Mouse (Mus musculus) liver, embryonic 11.5 days (tissue): ENCODE measurements around the gene Gm45021. TPM values are rescaled to one million over a fixed set of nuclear protein-coding genes. Genes with fewer than 3 reads are reported as not detected.
A peak's percentile ranks its signal among the peaks of the same experiment; 100 is the strongest.
"Not testable (repeated sequence)": the region's sequence is repeated elsewhere in the genome, so short reads cannot be mapped to it uniquely, and the experiment has no call there.

Experiments used
- ATAC-seq: fragments of 200-750 bp; cut with Nextera tagmentation; replicated peaks from 2 replicates; pipeline ENCODE4 v1.8.0; 2017; ENCODE audit warnings: moderate number of reproducible peaks, mild to moderate bottlenecking, moderate TSS enrichment, moderate library complexity; ENCODE audit not compliant: low FRiP score
- DNase-seq: peaks from one replicate; pipeline ENCODE4 v3.0.0-alpha.2; 2017; ENCODE audit warnings: low spot score
- H3K27ac ChIP-seq: fragments of 300-500 bp; sonication (generic); 2 replicates; pipeline ENCODE4 v1.5.1; 2014; ENCODE audit warnings: mild to moderate bottlenecking, low read depth, low read length, control low read depth
- H3K27me3 ChIP-seq: fragments of 300-500 bp; sonication (generic); replicated peaks from 2 replicates; pipeline ENCODE4 v1.6.1; 2014; ENCODE audit warnings: low read length, mixed read lengths; ENCODE audit not compliant: control insufficient read depth, insufficient read depth
- H3K36me3 ChIP-seq: fragments of 300-500 bp; sonication (generic); 2 replicates; pipeline ENCODE4 v1.6.1; 2014; ENCODE audit warnings: mild to moderate bottlenecking, low read length, moderate library complexity, mixed read lengths; ENCODE audit not compliant: control insufficient read depth, insufficient read depth
- H3K4me1 ChIP-seq: fragments of 300-500 bp; sonication (generic); replicated peaks from 2 replicates; pipeline ENCODE4 v1.6.1; 2014; ENCODE audit warnings: low read length, mixed read lengths; ENCODE audit not compliant: control insufficient read depth, insufficient read depth
- H3K4me2 ChIP-seq: fragments of 300-500 bp; sonication (generic); 2 replicates; pipeline ENCODE4 v1.6.1; 2014; ENCODE audit warnings: mild to moderate bottlenecking, control low read depth, moderate library complexity
- H3K4me3 ChIP-seq: fragments of 300-500 bp; sonication (generic); 2 replicates; pipeline ENCODE4 v1.5.1; 2014; ENCODE audit warnings: low read depth, low read length, control low read depth
- H3K9ac ChIP-seq: fragments of 300-500 bp; sonication (generic); 2 replicates; pipeline ENCODE4 v1.6.1; 2014; ENCODE audit warnings: low read depth, low read length, control low read depth
- H3K9me3 ChIP-seq: fragments of 300-500 bp; sonication (generic); 2 replicates; pipeline ENCODE4 v1.6.1; 2016; ENCODE audit warnings: low read length, inconsistent platforms, mixed read lengths; ENCODE audit not compliant: control insufficient read depth
- WGBS: fragments of 180-500 bp; shearing (Covaris S2); extraction: QIAGEN DNeasy Blood & Tissue Kit; methylation state at CpG from one replicate; pipeline ENCODE4 v1.1.7; 2014; 5-methylcytosine and 5-hydroxymethylcytosine counted together
- polyA plus RNA-seq: library from polyadenylated mRNA; unstranded; fragments of >200 nt; fragmentation: Nextera tagmentation; extraction: Ambion mirVana; gene quantifications from 2 replicates; pipeline ENCODE4 v1.2.1, GENCODE M21; 2014

Gm45021 gene
- polyA plus RNA-seq, 1 experiment from 2014 or later = not detected

- 80% methylated on average over 5 of the region's 5 CpGs for WGBS
- no peak overlapping the region for H3K9ac ChIP-seq
- DNase-seq (no peak), ATAC-seq (no peak)
- H3K9me3 ChIP-seq = no peaks in the 10 kb centered on the region
- H3K27ac ChIP-seq = no peak overlapping the region
- no peak overlapping the region for H3K4me2 ChIP-seq
- H3K4me1 ChIP-seq = no peaks in the 10 kb centered on the region
- H3K4me3 ChIP-seq = no peak overlapping the region
- no peaks in the 10 kb centered on the region for H3K27me3 ChIP-seq
- H3K36me3 ChIP-seq = peaks cover 9% of the 10 kb centered on the region
Measured at GRCm38 (mm10) chr6:48614756-48615155, 25.3 kb downstream of the Gm45021 start.

- Histone ChIP-seq H3K4me1 (no peaks in the 10 kb centered on the region), H3K36me3 (peaks cover 11% of the 10 kb centered on the region), H3K9ac (no peak overlapping the region), H3K4me2 (no peak overlapping the region), H3K27me3 (no peaks in the 10 kb centered on the region), H3K9me3 (no peaks in the 10 kb centered on the region), H3K4me3 (no peak overlapping the region), H3K27ac (no peak overlapping the region)
- DNase-seq (no peak), ATAC-seq (no peak)
- 89% methylated on average over 30 of the region's 30 CpGs for WGBS
Measured at GRCm38 (mm10) chr6:48620031-48620430, 30.6 kb downstream of the Gm45021 start.

GRCm38 (mm10) chr6:48622186-48622843 is 32.9 kb downstream of the Gm45021 start:
- H3K36me3 ChIP-seq = peaks cover 11% of the 10 kb centered on the region
- ATAC-seq, H3K27ac ChIP-seq, H3K9ac ChIP-seq, H3K4me2 ChIP-seq, DNase-seq, H3K4me3 ChIP-seq, H3K9me3 ChIP-seq, H3K4me1 ChIP-seq, H3K27me3 ChIP-seq: not testable (repeated sequence)
- WGBS = 83% methylated on average over 8 of the region's 8 CpGs

- H3K27me3 ChIP-seq = peaks cover 12% of the 10 kb centered on the region
- WGBS = 29% methylated on average over 1 of the region's 1 CpGs
- no peaks in the 10 kb centered on the region for H3K4me1 ChIP-seq
- no peaks in the 10 kb centered on the region for H3K9me3 ChIP-seq
- no peak for DNase-seq
- H3K4me2 ChIP-seq = no peak overlapping the region
- H3K9ac ChIP-seq = no peak overlapping the region
- no peak overlapping the region for H3K4me3 ChIP-seq
- no peak for ATAC-seq
- no peak overlapping the region for H3K27ac ChIP-seq
- peaks cover 11% of the 10 kb centered on the region for H3K36me3 ChIP-seq
Measured at GRCm38 (mm10) chr6:48623460-48623859, 34.0 kb downstream of the Gm45021 start.

- Histone ChIP-seq H3K27ac (no peak within 1 kb of the TSS), H3K4me1 (no peaks in the 10 kb centered on the region; the same call in 1 of the 2 replicates), H3K9me3 (no peaks in the 10 kb centered on the region), H3K27me3 (peaks cover 28% of the 10 kb centered on the region), H3K4me3 (peak within 1 kb of the TSS; percentile 45), H3K36me3 (no peaks in the 10 kb centered on the region), H3K9ac (0 out of 2 replicates have a peak within 1 kb of the TSS, but pooled peaks have one; percentile 27), H3K4me2 (peak within 1 kb of the TSS; percentile 72)
- WGBS = 41% methylated on average over 8 of the region's 8 CpGs
- DNase-seq (no peak), ATAC-seq (no peak)
Measured at GRCm38 (mm10) chr6:48626464-48626863, 37.1 kb downstream of the Gm45021 start, which contains the start of gene AI854703. AI854703 (plus strand) TSS chr6:48626764.

- DNase-seq = peak; percentile 53
- H3K27me3 ChIP-seq = peaks cover 28% of the 10 kb centered on the region
- no peak for ATAC-seq
- peak overlapping the region; percentile 45 for H3K4me3 ChIP-seq
- H3K4me2 ChIP-seq = peak overlapping the region; percentile 72
- no peaks in the 10 kb centered on the region; the same call in 1 of the 2 replicates for H3K4me1 ChIP-seq
- 0 out of 2 replicates have a peak overlapping the region, but pooled peaks have one; percentile 27 for H3K9ac ChIP-seq
- H3K9me3 ChIP-seq = no peaks in the 10 kb centered on the region
- no peaks in the 10 kb centered on the region for H3K36me3 ChIP-seq
- under 1% methylated on average over 32 of the region's 32 CpGs for WGBS
- H3K27ac ChIP-seq = no peak overlapping the region
Measured at GRCm38 (mm10) chr6:48626984-48627383, 37.6 kb downstream of the Gm45021 start.

GRCm38 (mm10) chr6:48627511-48627924 is 38.1 kb downstream of the Gm45021 start:
- peak overlapping the region; percentile 72 for H3K4me2 ChIP-seq
- H3K27ac ChIP-seq = no peak overlapping the region
- no peak for ATAC-seq
- H3K4me1 ChIP-seq = no peaks in the 10 kb centered on the region; the same call in 1 of the 2 replicates
- no peak overlapping the region for H3K9ac ChIP-seq
- no peaks in the 10 kb centered on the region for H3K36me3 ChIP-seq
- WGBS = 5% methylated on average over 7 of the region's 7 CpGs
- no peaks in the 10 kb centered on the region for H3K9me3 ChIP-seq
- H3K4me3 ChIP-seq = peak overlapping the region; percentile 45
- peak; percentile 39 for DNase-seq
- peaks cover 28% of the 10 kb centered on the region for H3K27me3 ChIP-seq

- H3K27me3 ChIP-seq = peaks cover 28% of the 10 kb centered on the region
- no peak overlapping the region for H3K27ac ChIP-seq
Measured at GRCm38 (mm10) chr6:48628377-48628776, 39.0 kb downstream of the Gm45021 start.

More at GRCm38 (mm10) chr6:48628377-48628776, 39.0 kb downstream of the Gm45021 start:
- no peak overlapping the region for H3K9ac ChIP-seq
- H3K4me3 ChIP-seq = no peak overlapping the region
- DNase-seq (no peak), ATAC-seq (no peak)
- no peak overlapping the region for H3K4me2 ChIP-seq
- no peaks in the 10 kb centered on the region for H3K36me3 ChIP-seq
- H3K9me3 ChIP-seq = no peaks in the 10 kb centered on the region
- 64% methylated on average over 3 of the region's 3 CpGs for WGBS
- H3K4me1 ChIP-seq = no peaks in the 10 kb centered on the region; the same call in 1 of the 2 replicates
